Comparison of ENCODE assay signal across 1 mouse cellular context in genomic region chr6:125030532-125030931, GRCm38 (mm10).
A peak's percentile ranks its signal among the peaks of the same experiment; 100 is the strongest.
TF ChIP-seq lines count a peak whose summit lies in the region.

No protein-coding gene starts in this region.

TF ChIP-seq in CH12.LX, 34 proteins besides CTCF, POLR2A, EP300 and RAD21:
- 0 out of 2 replicates have a peak, but pooled peaks have one; percentile 23 for TF ChIP-seq TCF12 (IDR thresholded peaks at IDR 0.05; ENCODE audit: low read depth, low read length)
- peak; percentile 26; the same call in 1 of the 2 replicates for TF ChIP-seq MEF2A (IDR thresholded peaks at IDR 0.05; ENCODE audit: borderline replicate concordance, low read depth, low read length)
- TF ChIP-seq NELFE (IDR thresholded peaks at IDR 0.05; ENCODE audit: low read depth, low read length) = peak; percentile 84; the same call in 1 of the 2 replicates
- TF ChIP-seq SMC3 (IDR thresholded peaks at IDR 0.05; ENCODE audit: low read depth, low read length) = peak; percentile 89
- TF ChIP-seq HCFC1 (IDR thresholded peaks at IDR 0.05; ENCODE audit: low read depth, low read length) = peak; percentile 34; the same call in 1 of the 2 replicates
TF ChIP-seq in CH12.LX: peak in this region for 5; not testable (repeated sequence) for 29.
